Mouse (Mus musculus) right cerebral cortex, postnatal 4 days (tissue): ENCODE measurements around the gene Spink2.
"Not testable (repeated sequence)": the region's sequence is repeated elsewhere in the genome, so short reads cannot be mapped to it uniquely, and the experiment has no call there.

Experiments
- DNase-seq: peaks from one replicate; pipeline ENCODE4 v3.0.0-alpha.2; 2022

Gene Spink2

GRCm38 (mm10) chr5:77211236-77211635 is at the start of gene Spink2:
Spink2 (minus strand) TSS chr5:77211471.
- peak; percentile 27 for DNase-seq

DNA sequence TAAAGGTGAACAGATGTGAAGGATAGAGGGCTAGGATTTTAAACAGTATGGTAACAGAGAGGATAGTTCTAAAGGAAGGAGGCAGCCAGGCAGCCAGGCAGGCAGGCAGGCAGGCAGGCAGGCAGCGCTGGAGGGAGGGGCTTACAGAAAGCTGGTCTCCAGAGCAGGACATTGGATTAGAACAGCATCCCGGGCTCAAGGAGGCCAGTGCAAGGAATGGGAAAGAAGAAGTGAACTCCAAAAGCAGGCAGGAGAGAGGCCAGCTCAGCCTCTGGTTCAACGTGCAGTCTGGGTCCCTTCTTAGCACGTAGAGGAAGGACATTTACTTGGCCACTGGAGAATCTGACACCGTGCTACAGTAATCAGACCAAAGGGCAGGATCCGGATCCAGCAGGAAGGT is 48.9 kb upstream of the Spink2 start:
- no peak for DNase-seq

DNA sequence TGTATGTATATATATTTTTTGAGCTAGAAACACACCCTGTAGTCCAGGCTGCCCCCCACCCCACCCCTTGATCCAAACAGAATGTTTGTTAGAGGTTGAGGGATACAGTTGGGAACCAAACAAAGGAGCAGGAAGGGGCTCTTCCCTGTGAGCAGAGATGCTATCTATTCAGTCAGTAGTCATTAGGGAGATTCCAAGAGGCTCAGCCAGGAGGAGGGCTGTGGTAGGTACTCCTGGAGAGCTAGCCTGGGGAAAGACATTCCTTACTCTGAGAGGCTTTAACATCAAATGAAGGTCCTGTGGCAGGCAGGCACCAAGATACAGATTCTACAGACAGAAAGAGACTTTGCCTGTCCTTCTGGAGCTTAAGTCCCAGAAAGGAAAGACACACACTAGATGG is 48.0 kb upstream of the Spink2 start:
- no peak for DNase-seq

DNA sequence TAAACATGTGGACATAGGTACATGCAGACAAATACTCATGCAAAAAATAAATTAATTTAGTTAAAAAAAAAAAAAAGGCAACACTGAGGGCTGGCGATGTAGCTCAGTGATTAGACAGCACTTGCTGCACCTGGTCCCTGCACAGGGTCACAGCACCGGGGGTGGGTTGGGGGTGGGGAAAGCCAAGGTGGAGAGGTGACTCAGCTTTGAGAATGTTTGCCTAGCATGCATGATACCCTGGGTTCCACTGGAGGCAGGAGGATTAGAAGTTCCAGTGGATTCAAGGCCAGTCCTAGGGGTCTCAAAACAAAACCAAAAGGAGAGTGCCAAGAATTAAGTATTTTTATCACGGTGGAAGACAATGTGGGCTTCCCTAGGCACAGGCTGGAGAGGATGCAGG is 46.3 kb upstream of the Spink2 start:
- no peak for DNase-seq

- no peak for DNase-seq
Observed at GRCm38 (mm10) chr5:77254402-77254801, 43.1 kb upstream of the Spink2 start.

DNA sequence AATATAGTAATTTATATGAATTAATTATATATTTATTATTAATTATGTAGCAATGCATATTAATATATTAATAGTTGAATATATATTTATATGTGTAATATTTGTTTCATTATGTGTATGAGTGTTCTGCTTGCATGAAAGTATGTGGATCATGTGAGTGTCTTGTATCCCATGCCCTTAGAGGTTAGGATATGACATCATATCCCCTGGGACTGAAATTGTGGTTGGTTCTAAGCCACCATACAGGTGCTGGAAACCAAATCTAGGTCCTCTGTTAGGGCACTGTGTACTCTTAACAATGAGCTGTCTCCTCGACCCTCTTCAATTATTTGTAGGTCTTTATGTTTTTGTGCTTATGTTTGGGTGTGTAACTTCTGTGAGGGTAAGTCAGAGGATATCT is 41.9 kb upstream of the Spink2 start:
- DNase-seq, result no peak

DNA sequence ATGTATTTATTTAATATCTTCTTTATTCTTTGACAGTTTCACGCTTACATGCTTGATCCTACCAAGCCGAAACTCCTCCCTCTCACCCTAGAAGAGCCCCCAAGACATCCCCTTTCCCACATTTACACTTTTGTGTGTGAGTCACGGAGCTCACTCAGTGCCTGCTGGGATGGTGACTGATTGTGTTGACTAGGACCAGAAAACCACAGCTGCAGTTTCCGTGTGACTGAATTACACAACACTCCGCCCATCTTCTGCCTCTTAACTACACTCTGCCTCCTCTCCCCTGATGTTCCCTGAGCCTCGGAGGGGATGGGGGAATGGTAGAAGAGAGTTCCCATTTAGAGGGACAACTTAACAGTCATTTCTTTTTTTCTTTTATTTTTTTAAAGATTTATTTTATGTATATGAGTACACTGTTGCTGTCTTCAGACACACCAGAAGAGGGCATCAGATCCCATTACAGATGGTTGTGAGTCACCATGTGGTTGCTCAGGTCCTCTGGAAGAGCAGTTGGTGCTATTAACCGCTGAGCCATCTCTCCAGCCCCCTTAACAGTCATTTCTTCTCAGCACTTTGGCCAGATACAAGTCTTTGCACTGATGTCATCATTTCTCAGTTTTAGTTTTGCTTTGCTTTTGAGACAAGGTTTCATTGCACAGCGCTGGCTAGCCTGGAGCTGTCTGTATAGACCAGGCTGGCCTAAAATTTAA is 41.0 kb upstream of the Spink2 start:
- no peak for DNase-seq

DNA sequence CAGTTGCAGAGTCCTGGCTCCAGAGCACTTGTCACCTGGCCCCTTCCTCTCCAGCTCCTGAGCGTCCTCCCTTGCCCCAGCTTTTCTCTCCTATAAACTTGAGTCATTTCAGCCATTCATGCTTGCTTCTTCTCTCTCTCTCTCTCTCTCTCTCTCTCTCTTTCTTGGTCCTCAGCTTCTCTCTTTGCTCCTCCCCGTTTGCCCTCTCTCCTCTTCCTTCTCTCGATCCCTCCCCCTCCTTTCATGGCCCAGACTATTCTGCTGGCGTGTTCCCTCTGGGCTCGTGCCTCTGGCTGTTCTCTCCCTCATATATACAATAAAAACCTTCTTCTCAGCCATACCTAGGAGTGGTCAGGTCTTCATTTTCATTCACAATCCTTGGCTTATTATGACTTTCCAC is 40.4 kb upstream of the Spink2 start:
- DNase-seq, result no peak

GRCm38 (mm10) chr5:77250083-77250482 is 38.8 kb upstream of the Spink2 start:
- no peak for DNase-seq

- DNase-seq, result no peak
Observed at GRCm38 (mm10) chr5:77245787-77246671, 34.8 kb upstream of the Spink2 start.

- DNase-seq, result no peak
Observed at GRCm38 (mm10) chr5:77245463-77245786, 34.2 kb upstream of the Spink2 start.

- no peak for DNase-seq
Observed at GRCm38 (mm10) chr5:77244331-77244987, 33.2 kb upstream of the Spink2 start.

- no peak for DNase-seq
Observed at GRCm38 (mm10) chr5:77237104-77237503, 25.8 kb upstream of the Spink2 start.

GRCm38 (mm10) chr5:77234921-77235320 is 23.6 kb upstream of the Spink2 start:
- no peak for DNase-seq

- not testable (repeated sequence) for DNase-seq
Observed at GRCm38 (mm10) chr5:77231863-77232262, 20.6 kb upstream of the Spink2 start.

GRCm38 (mm10) chr5:77228986-77229385 is 17.7 kb upstream of the Spink2 start:
- DNase-seq, result no peak

- DNase-seq, result no peak
Observed at GRCm38 (mm10) chr5:77223043-77223975, 12.0 kb upstream of the Spink2 start.

DNA sequence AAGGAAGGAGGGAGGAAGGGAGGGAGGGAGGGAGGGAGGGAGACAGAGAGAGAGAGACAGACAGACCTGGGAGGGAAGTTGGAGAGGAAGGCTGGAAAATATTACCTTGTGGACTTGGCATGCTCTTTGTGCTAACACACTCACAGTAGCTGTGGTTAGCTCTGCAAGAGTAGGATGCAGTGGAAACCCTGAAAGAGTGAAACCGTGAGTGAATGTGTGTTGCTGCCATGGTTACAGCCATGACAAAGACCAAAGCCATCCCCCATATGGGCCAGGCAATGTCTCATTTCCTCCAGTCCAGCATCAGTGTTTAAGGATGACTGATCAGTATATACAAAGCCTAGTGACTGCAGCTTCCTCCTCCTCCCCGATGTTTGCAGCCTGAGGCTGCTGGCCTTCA is 6.5 kb upstream of the Spink2 start:
- no peak for DNase-seq

DNA sequence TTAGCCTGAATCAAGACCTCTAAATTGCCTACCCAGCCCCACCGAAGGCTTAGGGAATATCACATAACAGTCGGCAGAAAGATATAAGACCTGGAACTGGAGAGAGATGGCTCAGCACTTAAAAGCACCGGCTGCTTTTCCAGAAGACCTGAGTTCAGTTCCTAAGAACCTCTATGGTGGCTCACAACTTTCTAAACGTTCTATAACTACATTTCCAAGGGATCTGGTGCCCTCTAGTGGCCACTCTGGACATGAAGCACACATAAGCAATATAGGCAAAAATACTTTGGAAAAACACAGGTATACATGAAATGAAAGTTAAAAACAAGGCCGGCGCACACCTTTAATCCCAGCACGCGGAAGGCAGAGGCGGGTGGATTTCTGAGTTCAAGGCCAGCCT is 5.9 kb upstream of the Spink2 start:
- DNase-seq, result peak; percentile 86

DNA sequence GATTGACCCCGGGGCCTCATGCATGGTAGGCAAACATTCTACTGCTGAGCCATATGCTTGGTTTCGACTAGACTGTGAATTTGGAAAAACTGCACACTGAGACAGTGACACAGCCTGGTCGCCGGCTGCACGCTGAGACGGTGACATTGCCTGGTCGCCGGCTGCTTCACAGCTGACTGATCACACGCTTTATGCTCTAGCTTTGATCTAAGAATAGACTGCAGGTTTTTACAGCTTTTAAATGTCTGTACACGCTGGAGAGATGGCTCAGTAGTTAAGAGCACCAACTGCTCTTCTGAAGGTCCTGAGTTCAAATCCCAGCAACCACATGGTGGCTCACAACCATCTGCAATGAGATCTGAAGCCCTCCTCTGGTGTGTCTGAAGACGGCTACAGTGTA is 5.1 kb downstream of the Spink2 start:
- DNase-seq, result no peak

DNA sequence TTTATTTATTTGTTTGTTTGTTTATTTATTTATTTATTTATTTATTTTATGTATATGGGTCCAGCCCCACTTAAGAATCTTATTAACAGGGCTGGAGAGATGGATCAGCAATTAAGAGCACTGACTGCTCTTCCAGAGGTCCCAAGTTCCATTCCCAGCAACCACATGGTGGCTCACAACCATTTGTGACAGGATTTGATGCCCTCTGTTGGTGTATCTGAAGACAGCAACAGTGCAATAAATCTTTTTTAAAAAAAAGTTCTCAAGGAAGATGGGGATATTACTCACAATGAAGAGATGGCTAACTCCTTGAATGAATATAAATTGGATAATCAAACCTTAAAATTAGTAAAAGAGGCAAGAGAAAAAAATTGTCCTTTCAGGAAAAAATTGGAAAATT is 9.0 kb downstream of the Spink2 start:
- DNase-seq, result no peak

GRCm38 (mm10) chr5:77200695-77201094 is 10.6 kb downstream of the Spink2 start:
- DNase-seq, result no peak

DNA sequence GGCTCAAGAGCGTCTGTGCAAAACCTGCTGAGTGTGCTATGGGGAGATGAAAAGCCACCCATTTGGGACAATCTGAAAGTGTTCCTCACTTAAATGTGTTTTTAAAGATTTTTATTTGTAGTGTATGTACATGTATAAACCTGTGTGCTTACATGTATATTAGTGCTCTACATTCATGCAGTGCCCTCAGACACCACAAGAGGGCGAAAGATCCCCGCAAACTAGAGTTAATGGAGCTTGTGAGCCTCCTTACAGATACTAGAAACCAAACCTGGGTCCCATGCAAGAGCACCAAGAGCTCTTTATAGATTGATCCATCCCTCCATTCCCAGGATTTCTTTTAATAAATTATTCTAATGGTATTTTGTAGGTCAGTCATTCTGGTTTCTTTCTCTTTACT is 17.3 kb downstream of the Spink2 start:
- DNase-seq, result peak; percentile 40
